Mouse (Mus musculus): ENCODE data around the gene Olfr906.

GRCm38 (mm10) chr9:38537549-38537948, 50.7 kb downstream of the Olfr906 start, which contains the start of gene Olfr910:
- no peak for TF ChIP-seq CTCF (IDR thresholded peaks at IDR 0.05; ENCODE audit: borderline replicate concordance, extremely low read depth, insufficient read depth, insufficient read length)
- no peak for TF ChIP-seq POLR2A (IDR thresholded peaks at IDR 0.05; ENCODE audit: borderline replicate concordance, extremely low read depth, insufficient read depth, insufficient read length, poor library complexity, severe bottlenecking)
